Mouse (Mus musculus) kidney, adult 2 months (tissue): ENCODE measurements at regions not wholly inside any gene's neighbourhood (a gene's known extent, or its start where the extent isn't known, plus 50 kb on each side); places are given as distances from the start of the nearest gene placed in this dataset.

Experiments
- DNase-seq: peaks from one replicate; pipeline ENCODE4 v3.0.0; 2021
- H3K27ac ChIP-seq: fragments of 200-500 bp; 2 replicates; pipeline ENCODE4 v1.5.1; 2012; ENCODE audit warnings: low read depth, low read length, control low read depth, inconsistent platforms; ENCODE audit not compliant: insufficient read depth
- H3K27me3 ChIP-seq: fragments of 200-500 bp; replicated peaks from 2 replicates; pipeline ENCODE4 v1.6.1; 2012; ENCODE audit warnings: mild to moderate bottlenecking, moderate library complexity, low read length, inconsistent platforms; ENCODE audit not compliant: control insufficient read depth, insufficient read depth
- H3K36me3 ChIP-seq: fragments of 200-500 bp; 2 replicates; pipeline ENCODE4 v1.6.1; 2012; ENCODE audit warnings: mild to moderate bottlenecking, moderate library complexity, low read length, inconsistent platforms; ENCODE audit not compliant: control insufficient read depth, insufficient read depth
- H3K4me1 ChIP-seq: fragments of 200-500 bp; 2 replicates; pipeline ENCODE4 v1.6.1; 2011; ENCODE audit warnings: low read length; ENCODE audit not compliant: control insufficient read depth, insufficient read depth
- H3K4me3 ChIP-seq: fragments of 200-500 bp; 2 replicates; pipeline ENCODE4 v1.5.1; 2011; ENCODE audit warnings: mild to moderate bottlenecking, low read depth, low read length, control low read depth; ENCODE audit not compliant: insufficient read depth
- CTCF ChIP-seq: fragments of 200-500 bp; conservative IDR thresholded peaks from 2 replicates; pipeline ENCODE4 v1.5.1; 2011; ENCODE audit warnings: low read depth, mild to moderate bottlenecking, control low read depth, low read length, moderate library complexity, mixed read lengths; ENCODE audit not compliant: insufficient read depth, insufficient read length
- POLR2A ChIP-seq: fragments of 200-500 bp; IDR thresholded peaks from one replicate; pipeline ENCODE4 v1.6.1; 2011; ENCODE audit warnings: low read depth, low read length, control low read depth
- WGBS: fragments of 180-500 bp; shearing (Covaris S2); methylation state at CpG from one replicate; pipeline ENCODE4 v1.1.7; 2018; 5-methylcytosine and 5-hydroxymethylcytosine counted together

- Histone ChIP-seq H3K27ac (no peak overlapping the region), H3K4me3 (no peak overlapping the region), H3K27me3 (no peaks in the 10 kb centered on the region), H3K36me3 (no peaks in the 10 kb centered on the region), H3K4me1 (no peaks in the 10 kb centered on the region)
- WGBS: 48% methylated on average over 11 of the region's 11 CpGs
- TF ChIP-seq CTCF (no peak), POLR2A (no peak)
- DNase-seq: no peak
These were observed 231.2 kb downstream of the Ttll7 start for GRCm38 (mm10) chr3:147083374-147083773.

GRCm38 (mm10) chr3:147083823-147084222 lies 231.7 kb downstream of the Ttll7 start:
- 83% methylated on average over 4 of the region's 4 CpGs for WGBS
- Histone ChIP-seq H3K27ac (no peak overlapping the region), H3K4me1 (no peaks in the 10 kb centered on the region), H3K36me3 (no peaks in the 10 kb centered on the region), H3K4me3 (no peak overlapping the region), H3K27me3 (no peaks in the 10 kb centered on the region)
- no peak for DNase-seq
- TF ChIP-seq CTCF (no peak), POLR2A (no peak)

GRCm38 (mm10) chr3:147084624-147085189 lies 232.5 kb downstream of the Ttll7 start:
- Histone ChIP-seq H3K27me3 (no peaks in the 10 kb centered on the region), H3K27ac (no peak overlapping the region), H3K4me1 (no peaks in the 10 kb centered on the region), H3K4me3 (no peak overlapping the region), H3K36me3 (no peaks in the 10 kb centered on the region)
- TF ChIP-seq CTCF: no peak
- TF ChIP-seq POLR2A: no peak
- no peak for DNase-seq
- 65% methylated on average over 9 of the region's 9 CpGs for WGBS

- TF ChIP-seq POLR2A: no peak
- TF ChIP-seq CTCF: no peak
- no peaks in the 10 kb centered on the region for H3K36me3 ChIP-seq
- WGBS: 87% methylated on average over 6 of the region's 6 CpGs
- H3K4me1 ChIP-seq: no peaks in the 10 kb centered on the region
- no peaks in the 10 kb centered on the region for H3K27me3 ChIP-seq
- no peak overlapping the region for H3K4me3 ChIP-seq
- no peak for DNase-seq
- no peak overlapping the region for H3K27ac ChIP-seq
These were observed 236.0 kb downstream of the Ttll7 start for GRCm38 (mm10) chr3:147088171-147088570.

GRCm38 (mm10) chr3:147089716-147090115 lies 237.5 kb downstream of the Ttll7 start:
- no peak for DNase-seq
- Histone ChIP-seq H3K27me3 (no peaks in the 10 kb centered on the region), H3K36me3 (no peaks in the 10 kb centered on the region), H3K4me1 (no peaks in the 10 kb centered on the region), H3K4me3 (no peak overlapping the region), H3K27ac (no peak overlapping the region)
- WGBS: 69% methylated on average over 10 of the region's 10 CpGs
- TF ChIP-seq CTCF (no peak), POLR2A (no peak)

GRCm38 (mm10) chr3:147092188-147093075 lies 240.3 kb downstream of the Ttll7 start:
- Histone ChIP-seq H3K4me3 (no peak overlapping the region), H3K27ac (no peak overlapping the region), H3K27me3 (no peaks in the 10 kb centered on the region), H3K4me1 (no peaks in the 10 kb centered on the region), H3K36me3 (no peaks in the 10 kb centered on the region)
- TF ChIP-seq CTCF: no peak
- TF ChIP-seq POLR2A: no peak
- 52% methylated on average over 8 of the region's 8 CpGs for WGBS
- DNase-seq: no peak

GRCm38 (mm10) chr3:147093076-147093380 lies 240.9 kb downstream of the Ttll7 start:
- H3K36me3 ChIP-seq: no peaks in the 10 kb centered on the region
- H3K4me1 ChIP-seq: no peaks in the 10 kb centered on the region
- no peak overlapping the region for H3K27ac ChIP-seq
- H3K4me3 ChIP-seq: no peak overlapping the region
- no peaks in the 10 kb centered on the region for H3K27me3 ChIP-seq
- TF ChIP-seq CTCF (no peak), POLR2A (no peak)
- DNase-seq: no peak
- WGBS: 65% methylated on average over 5 of the region's 5 CpGs
